Mouse (Mus musculus) heart, postnatal 0 days (tissue): ENCODE results near the gene Zdhhc17.

Experiments
- CTCF ChIP-seq: IDR thresholded peaks from 2 replicates; pipeline ENCODE4 v1.5.1; 2016; ENCODE audit warnings: antibody characterized with exemption, control low read depth, low read depth
- EP300 ChIP-seq: IDR thresholded peaks from 2 replicates; pipeline ENCODE4 v1.6.1; 2016; ENCODE audit warnings: antibody characterized with exemption, low read depth

GRCm38 (mm10) chr10:110935669-110936068, 74.3 kb downstream of the Zdhhc17 start:
- TF ChIP-seq CTCF (peak; percentile 27; the same call in 1 of the 2 replicates), EP300 (no peak)
